Mouse (Mus musculus): Measurements from ENCODE around the gene Myh10. TPM values are rescaled to one million over a fixed set of nuclear protein-coding genes. Genes with fewer than 3 reads are reported as not detected.

The Myh10 gene
- polyA plus RNA-seq, 1 experiment from 2014 or later, result 94.9 TPM

GRCm38 (mm10) chr11:68769770-68770510 lies 78.6 kb downstream of the Myh10 start:
- H3K36me3 ChIP-seq (ENCODE audit: control insufficient read depth, insufficient read depth, low read length), result peaks cover 57% of the 10 kb centered on the region
- no peaks in the 10 kb centered on the region for H3K9me3 ChIP-seq (replicated peaks; ENCODE audit: control insufficient read depth, low read length, poor library complexity, severe bottlenecking)
- H3K27ac ChIP-seq (ENCODE audit: low read length), result no peak overlapping the region
- 96% methylated on average over 9 of the region's 9 CpGs for WGBS
- H3K4me1 ChIP-seq (ENCODE audit: control insufficient read depth, insufficient read depth, low read length), result no peaks in the 10 kb centered on the region
- H3K27me3 ChIP-seq (ENCODE audit: control insufficient read depth, insufficient read depth, low read depth, low read length), result no peaks in the 10 kb centered on the region
- no peak overlapping the region for H3K4me3 ChIP-seq (ENCODE audit: low read depth, low read length)
- H3K4me2 ChIP-seq (ENCODE audit: low read length), result no peak overlapping the region
- ATAC-seq, result no peak
- H3K9ac ChIP-seq (ENCODE audit: low read depth, low read length), result no peak overlapping the region

- no peak for ATAC-seq
- Histone ChIP-seq H3K36me3 (ENCODE audit: control insufficient read depth, insufficient read depth, low read length) (peaks cover 22% of the 10 kb centered on the region), H3K27ac (ENCODE audit: low read length) (no peak overlapping the region), H3K9ac (ENCODE audit: low read depth, low read length) (no peak overlapping the region), H3K4me1 (ENCODE audit: control insufficient read depth, insufficient read depth, low read length) (no peaks in the 10 kb centered on the region), H3K4me3 (ENCODE audit: low read depth, low read length) (no peak overlapping the region), H3K4me2 (ENCODE audit: low read length) (no peak overlapping the region), H3K9me3 (replicated peaks; ENCODE audit: control insufficient read depth, low read length, poor library complexity, severe bottlenecking) (no peaks in the 10 kb centered on the region), H3K27me3 (ENCODE audit: control insufficient read depth, insufficient read depth, low read depth, low read length) (no peaks in the 10 kb centered on the region)
- WGBS, result 82% methylated on average over 7 of the region's 7 CpGs
Measured at GRCm38 (mm10) chr11:68776147-68776655, 84.8 kb downstream of the Myh10 start.

DNA sequence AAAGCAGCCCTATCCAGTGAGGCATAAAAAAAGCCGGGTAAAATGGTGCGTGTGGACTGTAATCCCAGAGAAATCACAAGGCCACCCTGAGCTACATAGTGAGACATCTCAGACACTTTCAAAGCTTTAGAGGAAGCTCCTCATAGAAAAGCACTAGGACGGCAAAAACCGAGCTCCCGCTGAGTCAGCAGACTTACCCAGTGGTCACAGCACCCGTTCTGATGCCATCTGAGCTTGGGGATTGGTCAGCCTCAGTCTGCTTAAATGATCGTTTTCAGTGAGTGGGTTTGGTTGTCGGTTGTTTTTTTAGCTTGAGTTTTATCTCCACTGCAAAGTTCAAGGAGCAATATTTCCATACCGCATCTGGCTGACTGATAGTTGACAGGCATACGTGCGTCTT lies 86.6 kb downstream of the Myh10 start:
- H3K27me3 ChIP-seq (ENCODE audit: control insufficient read depth, insufficient read depth, low read depth, low read length), result no peaks in the 10 kb centered on the region
- H3K9ac ChIP-seq (ENCODE audit: low read depth, low read length), result no peak overlapping the region
- no peaks in the 10 kb centered on the region for H3K9me3 ChIP-seq (replicated peaks; ENCODE audit: control insufficient read depth, low read length, poor library complexity, severe bottlenecking)
- ATAC-seq, result no peak
- WGBS, result 84% methylated on average over 11 of the region's 11 CpGs
- H3K4me3 ChIP-seq (ENCODE audit: low read depth, low read length), result no peak overlapping the region
- H3K4me1 ChIP-seq (ENCODE audit: control insufficient read depth, insufficient read depth, low read length), result no peaks in the 10 kb centered on the region
- no peak overlapping the region for H3K4me2 ChIP-seq (ENCODE audit: low read length)
- H3K36me3 ChIP-seq (ENCODE audit: control insufficient read depth, insufficient read depth, low read length), result peaks cover 13% of the 10 kb centered on the region
- no peak overlapping the region for H3K27ac ChIP-seq (ENCODE audit: low read length)

DNA sequence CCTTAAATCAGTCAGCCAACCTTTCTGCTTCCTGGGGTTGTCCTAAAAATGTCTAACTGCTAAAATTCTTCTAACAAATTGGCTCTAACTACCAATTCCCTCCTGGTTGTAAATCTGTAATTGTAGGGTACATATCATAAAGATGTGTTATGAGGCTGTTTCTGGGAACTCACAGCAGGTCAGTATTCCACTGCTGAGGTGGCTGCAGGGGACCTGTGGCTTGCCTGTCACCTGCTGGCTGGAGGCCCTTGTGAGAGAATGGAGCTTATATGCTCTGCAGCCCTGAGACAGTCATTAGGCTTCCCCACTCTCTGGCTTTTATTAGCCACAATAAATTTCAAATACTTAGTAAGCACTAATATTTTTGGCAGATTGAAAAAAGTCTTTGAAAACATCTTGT lies 87.5 kb downstream of the Myh10 start:
- Histone ChIP-seq H3K27ac (ENCODE audit: low read length) (no peak overlapping the region), H3K4me2 (ENCODE audit: low read length) (no peak overlapping the region)
- no peak for ATAC-seq

GRCm38 (mm10) chr11:68779735-68780465 lies 88.5 kb downstream of the Myh10 start:
- no peak overlapping the region for H3K4me2 ChIP-seq (ENCODE audit: low read length)
- no peak overlapping the region for H3K9ac ChIP-seq (ENCODE audit: low read depth, low read length)
- no peaks in the 10 kb centered on the region for H3K4me1 ChIP-seq (ENCODE audit: control insufficient read depth, insufficient read depth, low read length)
- no peak overlapping the region for H3K27ac ChIP-seq (ENCODE audit: low read length)
- no peaks in the 10 kb centered on the region for H3K9me3 ChIP-seq (replicated peaks; ENCODE audit: control insufficient read depth, low read length, poor library complexity, severe bottlenecking)
- ATAC-seq, result no peak
- no peaks in the 10 kb centered on the region for H3K27me3 ChIP-seq (ENCODE audit: control insufficient read depth, insufficient read depth, low read depth, low read length)
- H3K36me3 ChIP-seq (ENCODE audit: control insufficient read depth, insufficient read depth, low read length), result peaks cover 20% of the 10 kb centered on the region
- no peak overlapping the region for H3K4me3 ChIP-seq (ENCODE audit: low read depth, low read length)
- WGBS, result 82% methylated on average over 10 of the region's 10 CpGs

More for the DNA sequence above, 87.5 kb downstream of the Myh10 start:
- Histone ChIP-seq H3K36me3 (ENCODE audit: control insufficient read depth, insufficient read depth, low read length) (peaks cover 17% of the 10 kb centered on the region), H3K9me3 (replicated peaks; ENCODE audit: control insufficient read depth, low read length, poor library complexity, severe bottlenecking) (no peaks in the 10 kb centered on the region), H3K4me3 (ENCODE audit: low read depth, low read length) (no peak overlapping the region), H3K9ac (ENCODE audit: low read depth, low read length) (no peak overlapping the region), H3K27me3 (ENCODE audit: control insufficient read depth, insufficient read depth, low read depth, low read length) (no peaks in the 10 kb centered on the region), H3K4me1 (ENCODE audit: control insufficient read depth, insufficient read depth, low read length) (no peaks in the 10 kb centered on the region)

- Histone ChIP-seq H3K27me3 (ENCODE audit: control insufficient read depth, insufficient read depth, low read depth, low read length) (no peaks in the 10 kb centered on the region), H3K27ac (ENCODE audit: low read length) (no peak overlapping the region), H3K4me2 (ENCODE audit: low read length) (no peak overlapping the region), H3K36me3 (ENCODE audit: control insufficient read depth, insufficient read depth, low read length) (peaks cover 22% of the 10 kb centered on the region), H3K4me3 (ENCODE audit: low read depth, low read length) (no peak overlapping the region), H3K9me3 (replicated peaks; ENCODE audit: control insufficient read depth, low read length, poor library complexity, severe bottlenecking) (no peaks in the 10 kb centered on the region), H3K4me1 (ENCODE audit: control insufficient read depth, insufficient read depth, low read length) (no peaks in the 10 kb centered on the region), H3K9ac (ENCODE audit: low read depth, low read length) (no peak overlapping the region)
- WGBS, result 86% methylated on average over 14 of the region's 14 CpGs
- ATAC-seq, result no peak
Measured at GRCm38 (mm10) chr11:68780466-68781114, 89.2 kb downstream of the Myh10 start.

- Histone ChIP-seq H3K4me1 (ENCODE audit: control insufficient read depth, insufficient read depth, low read length) (no peaks in the 10 kb centered on the region), H3K4me3 (ENCODE audit: low read depth, low read length) (no peak overlapping the region), H3K9me3 (replicated peaks; ENCODE audit: control insufficient read depth, low read length, poor library complexity, severe bottlenecking) (no peaks in the 10 kb centered on the region), H3K27ac (ENCODE audit: low read length) (no peak overlapping the region), H3K36me3 (ENCODE audit: control insufficient read depth, insufficient read depth, low read length) (peaks cover 31% of the 10 kb centered on the region), H3K4me2 (ENCODE audit: low read length) (no peak overlapping the region), H3K9ac (ENCODE audit: low read depth, low read length) (no peak overlapping the region), H3K27me3 (ENCODE audit: control insufficient read depth, insufficient read depth, low read depth, low read length) (no peaks in the 10 kb centered on the region)
- ATAC-seq, result no peak
- 93% methylated on average over 9 of the region's 9 CpGs for WGBS
Measured at GRCm38 (mm10) chr11:68782336-68782735, 91.0 kb downstream of the Myh10 start.

- Histone ChIP-seq H3K27ac (ENCODE audit: low read length) (no peak overlapping the region), H3K27me3 (ENCODE audit: control insufficient read depth, insufficient read depth, low read depth, low read length) (no peaks in the 10 kb centered on the region), H3K4me1 (ENCODE audit: control insufficient read depth, insufficient read depth, low read length) (no peaks in the 10 kb centered on the region), H3K4me3 (ENCODE audit: low read depth, low read length) (no peak overlapping the region), H3K9me3 (replicated peaks; ENCODE audit: control insufficient read depth, low read length, poor library complexity, severe bottlenecking) (no peaks in the 10 kb centered on the region), H3K9ac (ENCODE audit: low read depth, low read length) (no peak overlapping the region), H3K36me3 (ENCODE audit: control insufficient read depth, insufficient read depth, low read length) (peaks cover 47% of the 10 kb centered on the region), H3K4me2 (ENCODE audit: low read length) (no peak overlapping the region)
- WGBS, result 90% methylated on average over 8 of the region's 8 CpGs
- no peak for ATAC-seq
Measured at GRCm38 (mm10) chr11:68785813-68786212, 94.5 kb downstream of the Myh10 start.

GRCm38 (mm10) chr11:68787222-68787621 lies 95.9 kb downstream of the Myh10 start:
- WGBS, result 89% methylated on average over 9 of the region's 9 CpGs
- Histone ChIP-seq H3K36me3 (ENCODE audit: control insufficient read depth, insufficient read depth, low read length) (peaks cover 61% of the 10 kb centered on the region), H3K4me2 (ENCODE audit: low read length) (no peak overlapping the region), H3K4me1 (ENCODE audit: control insufficient read depth, insufficient read depth, low read length) (no peaks in the 10 kb centered on the region), H3K9ac (ENCODE audit: low read depth, low read length) (no peak overlapping the region), H3K4me3 (ENCODE audit: low read depth, low read length) (no peak overlapping the region), H3K9me3 (replicated peaks; ENCODE audit: control insufficient read depth, low read length, poor library complexity, severe bottlenecking) (no peaks in the 10 kb centered on the region), H3K27ac (ENCODE audit: low read length) (no peak overlapping the region), H3K27me3 (ENCODE audit: control insufficient read depth, insufficient read depth, low read depth, low read length) (no peaks in the 10 kb centered on the region)
- no peak for ATAC-seq

All from midbrain, embryonic 16.5 days (tissue).